Mouse (Mus musculus): ENCODE data around the gene Usp47. TPM values are rescaled to one million over a fixed set of nuclear protein-coding genes. Genes with fewer than 3 reads are reported as not detected.

Usp47 gene
- polyA plus RNA-seq, 1 experiment = 24.7 TPM

GRCm38 (mm10) chr7:112157584-112158315 is 134.4 kb downstream of the Usp47 start:
- TF ChIP-seq USF1 (IDR thresholded peaks at IDR 0.05; ENCODE audit: low read depth) (no peak), CEBPB (IDR thresholded peaks at IDR 0.05; ENCODE audit: low read depth) (no peak), MAX (IDR thresholded peaks at IDR 0.05) (no peak), CTCF (IDR thresholded peaks at IDR 0.05; ENCODE audit: control insufficient read depth, insufficient read depth, insufficient read length) (no peak), MYOG (IDR thresholded peaks at IDR 0.05; ENCODE audit: control insufficient read depth, extremely low read depth, insufficient read length) (no peak), MYOD1 (IDR thresholded peaks at IDR 0.05; ENCODE audit: control insufficient read depth, insufficient read length, low read depth) (no peak), FOSL1 (IDR thresholded peaks at IDR 0.05; ENCODE audit: insufficient read depth, low read length, poor library complexity, severe bottlenecking) (no peak)
- no peaks in the 10 kb centered on the region for H3K27me3 ChIP-seq (ENCODE audit: control insufficient read depth, insufficient read depth, insufficient read length)
- H3K36me3 ChIP-seq (ENCODE audit: control insufficient read depth, insufficient read depth) = no peaks in the 10 kb centered on the region
- H3K79me2 ChIP-seq (ENCODE audit: control insufficient read depth, insufficient read depth) = no peaks in the 10 kb centered on the region
- no peaks in the 10 kb centered on the region for H3K79me3 ChIP-seq (ENCODE audit: low read depth)
- no peak overlapping the region for H3K4me3 ChIP-seq (ENCODE audit: insufficient read depth, poor library complexity, severe bottlenecking)
- H3ac ChIP-seq (ENCODE audit: control insufficient read depth, insufficient read length, low read depth) = no peak overlapping the region

- no peaks in the 10 kb centered on the region for H3K36me3 ChIP-seq (ENCODE audit: control insufficient read depth, insufficient read depth)
- TF ChIP-seq MAX (IDR thresholded peaks at IDR 0.05) (no peak), MYOG (IDR thresholded peaks at IDR 0.05; ENCODE audit: control insufficient read depth, extremely low read depth, insufficient read length) (no peak), CEBPB (IDR thresholded peaks at IDR 0.05; ENCODE audit: low read depth) (no peak), FOSL1 (IDR thresholded peaks at IDR 0.05; ENCODE audit: insufficient read depth, low read length, poor library complexity, severe bottlenecking) (no peak), CTCF (IDR thresholded peaks at IDR 0.05; ENCODE audit: control insufficient read depth, insufficient read depth, insufficient read length) (no peak)
- H3K4me3 ChIP-seq (ENCODE audit: insufficient read depth, poor library complexity, severe bottlenecking) = no peak overlapping the region
- H3K79me2 ChIP-seq (ENCODE audit: control insufficient read depth, insufficient read depth) = no peaks in the 10 kb centered on the region
- H3K79me3 ChIP-seq (ENCODE audit: low read depth) = no peaks in the 10 kb centered on the region
- H3K27me3 ChIP-seq (ENCODE audit: control insufficient read depth, insufficient read depth, insufficient read length) = no peaks in the 10 kb centered on the region
- no peak overlapping the region for H3ac ChIP-seq (ENCODE audit: control insufficient read depth, insufficient read length, low read depth)
Measured at GRCm38 (mm10) chr7:112158316-112158741, 135.0 kb downstream of the Usp47 start.

GRCm38 (mm10) chr7:112158942-112159341 is 135.6 kb downstream of the Usp47 start, which contains the start of gene Dkk3:
Dkk3 (minus strand) TSS chr7:112159057.
- TF ChIP-seq USF1 (IDR thresholded peaks at IDR 0.05; ENCODE audit: low read depth) = no peak
- TF ChIP-seq CEBPB (IDR thresholded peaks at IDR 0.05; ENCODE audit: low read depth) = no peak
- TF ChIP-seq MAX (IDR thresholded peaks at IDR 0.05) = no peak
- TF ChIP-seq CTCF (IDR thresholded peaks at IDR 0.05; ENCODE audit: control insufficient read depth, insufficient read depth, insufficient read length) = no peak
- TF ChIP-seq FOSL1 (IDR thresholded peaks at IDR 0.05; ENCODE audit: insufficient read depth, low read length, poor library complexity, severe bottlenecking) = no peak
- no peak for TF ChIP-seq MYOD1 (IDR thresholded peaks at IDR 0.05; ENCODE audit: control insufficient read depth, insufficient read length, low read depth)
- TF ChIP-seq MYOG (IDR thresholded peaks at IDR 0.05; ENCODE audit: control insufficient read depth, extremely low read depth, insufficient read length) = no peak
- no peaks in the 10 kb centered on the region for H3K27me3 ChIP-seq (ENCODE audit: control insufficient read depth, insufficient read depth, insufficient read length)
- H3K4me3 ChIP-seq (ENCODE audit: insufficient read depth, poor library complexity, severe bottlenecking) = no peak within 1 kb of the TSS
- H3K36me3 ChIP-seq (ENCODE audit: control insufficient read depth, insufficient read depth) = no peaks in the 10 kb centered on the region
- no peak within 1 kb of the TSS for H3ac ChIP-seq (ENCODE audit: control insufficient read depth, insufficient read length, low read depth)
- no peaks in the 10 kb centered on the region for H3K79me2 ChIP-seq (ENCODE audit: control insufficient read depth, insufficient read depth)
- H3K79me3 ChIP-seq (ENCODE audit: low read depth) = no peaks in the 10 kb centered on the region

GRCm38 (mm10) chr7:112159835-112160234 is 136.5 kb downstream of the Usp47 start:
- Histone ChIP-seq H3K4me3 (ENCODE audit: insufficient read depth, poor library complexity, severe bottlenecking) (no peak overlapping the region), H3K79me3 (ENCODE audit: low read depth) (no peaks in the 10 kb centered on the region), H3K36me3 (ENCODE audit: control insufficient read depth, insufficient read depth) (no peaks in the 10 kb centered on the region), H3ac (ENCODE audit: control insufficient read depth, insufficient read length, low read depth) (no peak overlapping the region), H3K27me3 (ENCODE audit: control insufficient read depth, insufficient read depth, insufficient read length) (no peaks in the 10 kb centered on the region), H3K79me2 (ENCODE audit: control insufficient read depth, insufficient read depth) (no peaks in the 10 kb centered on the region)
- no peak for TF ChIP-seq MAX (IDR thresholded peaks at IDR 0.05)
- TF ChIP-seq USF1 (IDR thresholded peaks at IDR 0.05; ENCODE audit: low read depth) = no peak
- TF ChIP-seq MYOD1 (IDR thresholded peaks at IDR 0.05; ENCODE audit: control insufficient read depth, insufficient read length, low read depth) = no peak
- no peak for TF ChIP-seq CTCF (IDR thresholded peaks at IDR 0.05; ENCODE audit: control insufficient read depth, insufficient read depth, insufficient read length)
- no peak for TF ChIP-seq FOSL1 (IDR thresholded peaks at IDR 0.05; ENCODE audit: insufficient read depth, low read length, poor library complexity, severe bottlenecking)
- TF ChIP-seq CEBPB (IDR thresholded peaks at IDR 0.05; ENCODE audit: low read depth) = no peak
- TF ChIP-seq MYOG (IDR thresholded peaks at IDR 0.05; ENCODE audit: control insufficient read depth, extremely low read depth, insufficient read length) = no peak

Other genes starting within 250 kb of the Usp47 start
- 11.9 TPM for gene Galnt18, start 243.5 kb upstream of the Usp47 start, polyA plus RNA-seq (2012; fragmentation: generic; extraction: Trizol)
- 0.01 TPM for gene Dkk3, start 135.6 kb downstream of the Usp47 start, polyA plus RNA-seq (2012; fragmentation: generic; extraction: Trizol)
- gene Mical2, start 202.4 kb downstream of the Usp47 start, polyA plus RNA-seq (2012; fragmentation: generic; extraction: Trizol) = 76.9 TPM

All from C2C12 (cell line).